Comparison of ENCODE assay signal across 11 mouse cellular contexts in genomic region chr13:37866296-37866695, GRCm38 (mm10).
DNase-seq lines count a peak whose midpoint lies in the region; ATAC-seq and TF ChIP-seq lines count a peak whose summit lies in the region.
"Had no signal": no experiment of that assay in that cellular context is flagged by ENCODE, and none has a peak within 500 bp of the region (broad histone marks: within the 10 kb centered on the region; RNA-seq: fewer than 3 reads in every experiment).

No protein-coding gene starts in this region.

- no peak for DNase-seq in embryonic facial prominence, embryonic 14.5 days (ENCODE audit: low spot score)
- DNase-seq in embryonic facial prominence, embryonic 10.5 days (ENCODE audit: low spot score) = no peak
- no peak for DNase-seq in kidney, adult 2 months
- peak; percentile 57 for DNase-seq in urinary bladder, postnatal 14 days (ENCODE audit: low spot score)
- no peak for DNase-seq in urinary bladder, postnatal 25 days (ENCODE audit: low spot score)
- DNase-seq in layer of hippocampus, postnatal 14 days (ENCODE audit: low spot score in 2 of 2) = no peak
- DNase-seq in urinary bladder, adult 2 months (ENCODE audit: low spot score) = no peak
- DNase-seq: kidney, postnatal 4 days had no signal

- H3K9ac ChIP-seq in embryonic facial prominence, embryonic 14.5 days (ENCODE audit: low read depth, low read length) = no peak overlapping the region
- no peak overlapping the region for H3K9ac ChIP-seq in kidney, embryonic 14.5 days (ENCODE audit: low read depth, low read length)
- H3K9ac ChIP-seq: embryonic facial prominence, embryonic 12.5 days had no signal

- H3K4me1 ChIP-seq in embryonic facial prominence, embryonic 14.5 days (ENCODE audit: control insufficient read depth, insufficient read depth, low read length) = peaks cover 43% of the 10 kb centered on the region
- peaks cover 38% of the 10 kb centered on the region for H3K4me1 ChIP-seq in embryonic facial prominence, embryonic 10.5 days
- H3K4me1 ChIP-seq in kidney, embryonic 14.5 days (ENCODE audit: control insufficient read depth, insufficient read depth, low read length) = peaks cover 53% of the 10 kb centered on the region
- H3K4me1 ChIP-seq in kidney, adult 2 months (ENCODE audit: control insufficient read depth, insufficient read depth, low read length) = peaks cover 40% of the 10 kb centered on the region

- H3K36me3 ChIP-seq in embryonic facial prominence, embryonic 14.5 days (ENCODE audit: control insufficient read depth, insufficient read depth, low read length) = no peaks in the 10 kb centered on the region
- no peaks in the 10 kb centered on the region; the same call in 1 of the 2 replicates for H3K36me3 ChIP-seq in embryonic facial prominence, embryonic 10.5 days (replicated peaks)
- no peaks in the 10 kb centered on the region for H3K36me3 ChIP-seq in kidney, embryonic 14.5 days (ENCODE audit: control insufficient read depth, insufficient read depth, low read length)
- H3K36me3 ChIP-seq in kidney, adult 2 months (ENCODE audit: control insufficient read depth, insufficient read depth, low read length) = no peaks in the 10 kb centered on the region
- H3K36me3 ChIP-seq: embryonic facial prominence, embryonic 12.5 days had no signal

- H3K9me3 ChIP-seq in embryonic facial prominence, embryonic 14.5 days (ENCODE audit: control insufficient read depth, low read length) = no peaks in the 10 kb centered on the region
- H3K9me3 ChIP-seq in embryonic facial prominence, embryonic 10.5 days = no peaks in the 10 kb centered on the region
- no peaks in the 10 kb centered on the region for H3K9me3 ChIP-seq in kidney, embryonic 14.5 days (ENCODE audit: control insufficient read depth, low read length)
- H3K9me3 ChIP-seq: embryonic facial prominence, embryonic 12.5 days; G1E had no signal

- no peak for TF ChIP-seq CTCF in kidney, adult 2 months (conservative IDR thresholded peaks at IDR 0.05; ENCODE audit: insufficient read depth, insufficient read length, low read depth, low read length)

- ATAC-seq in embryonic facial prominence, embryonic 14.5 days (ENCODE audit: low read depth) = no peak
- ATAC-seq in kidney, embryonic 14.5 days (ENCODE audit: low FRiP score, low TSS enrichment) = no peak

- H3K27me3 ChIP-seq in embryonic facial prominence, embryonic 14.5 days (replicated peaks; ENCODE audit: control insufficient read depth, insufficient read depth, low read length) = no peaks in the 10 kb centered on the region
- no peaks in the 10 kb centered on the region for H3K27me3 ChIP-seq in embryonic facial prominence, embryonic 10.5 days (replicated peaks; ENCODE audit: low read depth, poor library complexity, severe bottlenecking)
- no peaks in the 10 kb centered on the region for H3K27me3 ChIP-seq in kidney, embryonic 14.5 days (ENCODE audit: control insufficient read depth, insufficient read depth, low read length)
- no peaks in the 10 kb centered on the region for H3K27me3 ChIP-seq in kidney, adult 2 months (replicated peaks; ENCODE audit: control insufficient read depth, insufficient read depth, low read length)
- H3K27me3 ChIP-seq: embryonic facial prominence, embryonic 12.5 days had no signal

- WGBS in embryonic facial prominence, embryonic 14.5 days = 49% methylated on average over 5 of the region's 5 CpGs
- WGBS in embryonic facial prominence, embryonic 10.5 days = 68% methylated on average over 5 of the region's 5 CpGs
- 46% methylated on average over 5 of the region's 5 CpGs for WGBS in kidney, embryonic 14.5 days
- 25% methylated on average over 5 of the region's 5 CpGs for WGBS in kidney, adult 2 months

- H3K27ac ChIP-seq in embryonic facial prominence, embryonic 14.5 days (replicated peaks; ENCODE audit: low read depth, low read length) = 0 out of 2 replicates have a peak overlapping the region, but pooled peaks have one; percentile 13
- no peak overlapping the region for H3K27ac ChIP-seq in embryonic facial prominence, embryonic 10.5 days (replicated peaks)
- 0 out of 2 replicates have a peak overlapping the region, but pooled peaks have one; percentile 42 for H3K27ac ChIP-seq in kidney, embryonic 14.5 days (ENCODE audit: low read depth, low read length)
- no peak overlapping the region for H3K27ac ChIP-seq in kidney, adult 2 months (ENCODE audit: insufficient read depth, low read depth, low read length)
- H3K27ac ChIP-seq: embryonic facial prominence, embryonic 12.5 days had no signal

- no peak overlapping the region for H3K4me3 ChIP-seq in embryonic facial prominence, embryonic 14.5 days (ENCODE audit: low read depth, low read length)
- H3K4me3 ChIP-seq in embryonic facial prominence, embryonic 10.5 days = no peak overlapping the region
- no peak overlapping the region for H3K4me3 ChIP-seq in kidney, embryonic 14.5 days (ENCODE audit: low read length)
- no peak overlapping the region for H3K4me3 ChIP-seq in kidney, adult 2 months (ENCODE audit: insufficient read depth, low read depth, low read length)
- H3K4me3 ChIP-seq: embryonic facial prominence, embryonic 12.5 days had no signal

- no peak overlapping the region for H3K4me2 ChIP-seq in embryonic facial prominence, embryonic 14.5 days (ENCODE audit: low read depth, low read length)
- no peak overlapping the region for H3K4me2 ChIP-seq in kidney, embryonic 14.5 days (replicated peaks; ENCODE audit: low read depth, low read length)
- H3K4me2 ChIP-seq: embryonic facial prominence, embryonic 12.5 days had no signal

- TF ChIP-seq POLR2A in kidney, adult 2 months (IDR thresholded peaks at IDR 0.05; ENCODE audit: low read depth, low read length) = no peak

Comparison
In these comparisons a context has a peak if more than half of its experiments do, and no peak if none do; other contexts are left out.
1. H3K27ac ChIP-seq: peak in embryonic facial prominence, embryonic 14.5 days (single experiment) and kidney, embryonic 14.5 days (single experiment); none in embryonic facial prominence, embryonic 10.5 days (single experiment) and kidney, adult 2 months (single experiment).